Mouse (Mus musculus): ENCODE measurements around the gene Tmem251.

Tmem251 gene

DNA sequence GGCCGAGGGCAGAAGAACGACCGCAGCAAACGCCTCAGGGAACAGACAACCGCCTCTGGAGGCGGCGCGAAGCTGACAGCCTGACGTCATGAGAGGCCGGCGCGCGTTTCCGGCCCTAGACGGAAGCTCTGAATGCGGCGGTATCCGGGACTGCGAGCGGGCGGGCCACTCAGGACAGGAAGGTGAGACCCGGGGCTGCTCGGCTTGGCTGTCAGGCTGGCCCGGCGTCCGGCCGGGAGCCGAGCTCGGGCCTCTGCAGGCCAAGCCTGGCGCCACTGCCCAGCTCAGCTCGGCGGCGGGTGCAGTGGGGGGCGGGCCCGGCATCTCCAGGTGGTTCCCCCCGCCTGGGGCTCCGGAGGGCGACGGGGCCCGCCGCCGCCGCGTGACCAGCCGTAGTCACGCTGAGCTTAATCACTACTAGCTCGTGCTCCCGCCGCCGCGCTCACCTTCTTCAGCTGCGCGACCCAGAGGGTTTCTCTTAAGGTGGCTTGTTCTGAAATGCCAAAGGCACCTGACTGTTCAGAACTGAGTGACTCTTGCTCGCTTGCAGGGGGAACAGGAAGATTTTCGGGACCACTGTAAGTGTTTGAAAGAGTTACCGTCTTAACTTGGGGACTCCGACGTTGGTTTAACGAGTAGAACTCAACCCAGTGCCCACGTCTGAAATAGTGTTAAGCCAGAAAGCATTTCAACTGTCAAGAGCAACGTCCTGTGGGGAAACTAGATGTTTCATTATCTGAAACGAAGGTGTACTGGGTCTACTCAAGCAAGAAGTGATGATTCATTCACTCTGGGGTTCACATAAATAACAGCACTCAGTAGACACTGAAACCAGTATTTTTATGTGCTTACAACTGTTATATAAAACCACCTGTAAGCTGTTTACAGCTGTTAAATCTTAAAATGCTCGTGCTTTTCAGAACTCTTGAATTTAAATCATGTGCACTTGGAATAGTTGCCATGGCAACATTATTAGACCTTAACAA, at the start of gene Tmem251, which contains the start of gene Moap1:
Gene Tmem251, plus strand, starts transcription at position 174 of the 986 bp plus-strand sequence.
Gene Moap1, minus strand, starts transcription at position 73 of the 986 bp plus-strand sequence.
- peak; percentile 93 for DNase-seq

DNA sequence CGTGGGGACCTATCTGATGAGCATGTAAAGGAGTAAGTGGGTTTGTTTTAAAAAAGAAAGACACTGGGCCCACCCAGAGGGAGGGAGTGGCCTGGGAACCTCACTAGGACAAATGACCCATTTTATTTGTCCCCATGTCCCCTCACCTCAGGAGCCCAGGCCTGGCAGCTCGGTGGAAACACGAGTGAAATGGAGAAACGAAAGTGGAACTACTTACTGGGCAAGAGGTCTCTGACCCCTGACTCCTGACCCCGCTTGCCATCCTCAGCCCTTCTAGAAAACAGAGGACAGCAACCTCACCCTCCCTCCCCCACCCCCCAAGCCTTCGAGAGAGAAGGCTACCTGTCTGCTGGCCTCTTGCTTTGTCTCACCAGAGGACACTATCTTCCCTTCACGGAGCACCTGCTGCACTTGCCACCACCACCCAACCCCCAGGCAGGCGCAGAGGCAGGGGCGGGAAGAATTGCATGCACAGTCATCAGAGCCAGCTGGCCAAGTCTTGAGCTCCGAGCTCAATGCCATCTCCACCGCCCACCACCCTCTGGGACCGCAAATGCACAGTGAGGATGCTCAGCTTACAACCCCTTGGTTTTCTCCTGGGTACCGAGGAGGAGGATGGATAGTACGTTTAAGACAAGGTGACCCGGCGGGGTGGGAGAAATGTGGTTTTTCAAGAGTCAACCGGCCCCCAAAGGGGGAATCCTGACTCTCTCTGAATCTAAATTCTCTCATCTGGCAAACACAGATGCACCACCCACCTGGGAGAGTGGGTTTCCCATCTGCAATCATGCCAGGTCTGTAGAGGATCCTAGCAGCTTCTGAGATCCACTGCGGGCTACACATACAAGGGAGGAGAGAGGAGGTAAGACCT, 48.0 kb upstream of the Tmem251 start:
- DNase-seq: no peak

DNA sequence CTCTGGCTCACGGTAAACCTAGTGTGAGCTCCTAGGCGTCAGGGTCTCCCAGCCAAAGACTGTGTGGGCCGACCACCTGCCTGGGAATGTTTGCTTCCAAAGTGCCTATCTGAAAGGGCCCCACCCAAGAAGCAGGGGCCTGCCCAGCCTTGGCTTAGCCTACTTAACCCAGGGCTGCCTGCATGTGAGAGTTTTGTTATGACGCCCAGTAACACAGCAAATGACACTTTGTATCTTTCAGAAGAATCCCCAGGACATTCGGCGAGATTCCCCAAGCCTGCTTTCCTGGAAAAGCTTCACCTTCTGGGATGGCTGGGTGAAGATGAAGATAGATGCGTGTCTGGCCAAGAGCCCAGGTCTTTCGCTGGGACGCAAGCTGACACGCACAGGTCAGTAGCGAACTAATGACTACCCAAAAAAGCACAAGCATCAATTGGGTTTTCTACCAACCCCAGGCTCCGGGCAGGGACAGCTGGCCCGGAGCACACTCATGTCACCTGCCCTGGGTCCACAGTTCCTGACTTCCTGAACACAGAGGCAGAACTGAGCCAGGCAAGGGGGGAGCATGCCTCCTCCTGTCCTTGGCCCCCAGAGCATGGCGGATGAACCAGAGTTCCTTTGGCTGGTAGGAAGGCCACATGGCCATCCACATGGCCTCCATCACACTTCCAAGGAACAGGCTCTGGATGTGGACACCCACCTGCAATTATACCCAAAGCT, 46.8 kb upstream of the Tmem251 start:
- DNase-seq: no peak

DNA sequence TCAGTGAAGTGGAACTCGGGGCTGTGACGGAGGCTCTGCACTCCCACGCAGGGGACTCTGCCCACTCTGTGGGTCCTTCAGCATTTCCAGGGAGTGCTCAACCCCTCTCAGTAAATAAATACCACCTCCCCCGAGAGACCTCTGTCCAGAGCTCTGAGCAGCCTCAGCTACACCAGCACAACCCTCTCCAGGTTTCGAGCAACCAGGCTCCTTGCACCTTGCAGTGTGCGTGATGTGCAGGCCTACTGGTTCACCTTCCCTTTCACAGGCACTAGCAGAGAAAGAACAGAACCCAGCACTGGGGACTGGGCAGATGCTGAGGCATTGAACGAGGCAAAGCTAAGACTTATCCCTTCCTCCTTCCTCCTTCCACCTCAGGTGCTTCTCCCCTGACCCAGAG, 46.2 kb upstream of the Tmem251 start:
- no peak for DNase-seq

DNA sequence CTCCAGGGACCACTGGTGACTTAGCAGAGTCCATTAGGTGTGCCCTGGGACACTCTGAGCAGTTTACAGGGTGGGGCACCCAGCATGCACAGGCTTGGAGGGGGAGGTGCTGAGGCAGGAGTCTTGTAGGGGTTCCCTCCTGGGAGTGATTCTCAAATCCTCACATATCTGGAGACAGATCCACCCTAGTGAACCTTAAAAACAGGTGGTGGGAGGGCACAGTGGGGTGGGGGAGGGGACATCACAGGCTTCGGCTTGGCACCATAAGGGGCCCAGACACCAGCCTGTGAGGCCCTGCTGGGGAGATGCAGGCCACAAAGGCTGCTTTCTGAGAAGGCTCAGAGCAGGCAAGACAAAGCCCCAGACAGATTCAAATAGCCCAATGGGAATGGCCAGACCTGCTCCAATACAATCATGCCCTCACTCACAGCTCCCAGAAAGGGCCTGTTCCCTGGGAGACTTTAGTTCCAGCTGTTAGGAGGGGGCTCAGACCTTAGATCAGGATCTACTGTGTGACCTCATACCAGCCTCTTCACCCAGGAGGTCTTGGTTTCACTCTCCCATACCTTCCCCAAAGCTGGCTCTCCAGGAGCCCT, 45.4 kb upstream of the Tmem251 start:
- no peak for DNase-seq

DNA sequence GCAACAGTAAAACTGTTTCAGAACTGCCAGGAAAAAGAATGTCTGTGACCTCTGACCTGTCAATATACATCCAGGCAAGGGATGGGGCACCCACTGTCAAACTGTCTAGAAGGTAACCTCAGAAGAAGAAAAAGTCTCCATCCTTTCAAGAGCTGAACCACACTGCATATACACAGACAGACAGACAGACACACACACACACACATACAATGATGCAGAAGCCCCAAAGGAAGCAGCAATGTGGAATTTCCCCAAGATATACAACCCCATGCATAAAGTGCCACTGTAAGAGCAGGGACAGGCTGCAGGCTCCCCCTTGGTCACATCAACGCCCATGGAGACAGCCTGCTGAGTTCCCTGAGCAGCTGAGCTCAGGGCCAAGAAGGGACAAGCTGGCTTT, 44.4 kb upstream of the Tmem251 start:
- DNase-seq: no peak

DNA sequence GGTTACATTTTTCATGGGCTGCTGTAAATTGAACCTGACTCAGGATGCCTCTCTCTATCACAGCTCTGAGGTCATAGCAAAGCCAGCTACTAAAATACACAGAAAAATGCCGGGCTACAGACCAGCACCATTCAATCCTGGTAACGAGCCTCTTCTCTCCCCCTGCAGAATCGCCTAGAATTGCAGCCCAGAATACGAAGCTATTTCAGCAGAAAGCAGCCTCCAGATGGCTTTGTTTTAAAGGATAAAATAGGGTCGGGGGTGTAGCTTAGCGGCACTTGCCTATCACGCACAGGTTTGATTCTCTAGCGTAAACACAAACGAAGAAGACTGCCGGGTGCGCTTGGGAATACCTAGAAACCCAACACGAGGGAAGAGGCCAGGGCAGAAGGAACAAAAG, 43.1 kb upstream of the Tmem251 start:
- no peak for DNase-seq

DNA sequence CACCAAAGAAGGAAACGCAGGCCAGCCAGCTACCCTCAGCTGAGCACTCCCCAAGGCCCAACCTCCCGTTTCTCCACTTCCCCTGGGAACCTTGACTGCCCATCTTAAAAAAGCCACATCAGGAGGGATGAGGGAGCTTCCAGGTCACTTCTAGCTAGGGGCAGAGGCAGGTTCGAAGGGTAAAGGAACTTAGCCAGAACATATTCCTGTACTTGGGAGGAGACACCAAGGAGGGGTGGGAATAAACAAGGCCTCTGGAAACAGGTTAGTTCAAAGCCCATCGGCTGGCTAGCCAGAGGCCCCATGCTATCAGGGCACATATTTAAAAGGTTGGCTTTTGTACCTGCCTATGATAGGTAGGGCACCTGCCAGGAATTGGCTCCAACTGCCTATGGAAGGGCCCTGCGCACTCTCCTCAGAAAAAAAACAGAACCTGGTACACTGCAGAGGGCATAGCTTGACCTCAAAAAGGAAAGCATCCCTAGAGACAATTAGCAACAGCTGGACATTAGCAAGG, 41.8 kb upstream of the Tmem251 start:
- no peak for DNase-seq

DNA sequence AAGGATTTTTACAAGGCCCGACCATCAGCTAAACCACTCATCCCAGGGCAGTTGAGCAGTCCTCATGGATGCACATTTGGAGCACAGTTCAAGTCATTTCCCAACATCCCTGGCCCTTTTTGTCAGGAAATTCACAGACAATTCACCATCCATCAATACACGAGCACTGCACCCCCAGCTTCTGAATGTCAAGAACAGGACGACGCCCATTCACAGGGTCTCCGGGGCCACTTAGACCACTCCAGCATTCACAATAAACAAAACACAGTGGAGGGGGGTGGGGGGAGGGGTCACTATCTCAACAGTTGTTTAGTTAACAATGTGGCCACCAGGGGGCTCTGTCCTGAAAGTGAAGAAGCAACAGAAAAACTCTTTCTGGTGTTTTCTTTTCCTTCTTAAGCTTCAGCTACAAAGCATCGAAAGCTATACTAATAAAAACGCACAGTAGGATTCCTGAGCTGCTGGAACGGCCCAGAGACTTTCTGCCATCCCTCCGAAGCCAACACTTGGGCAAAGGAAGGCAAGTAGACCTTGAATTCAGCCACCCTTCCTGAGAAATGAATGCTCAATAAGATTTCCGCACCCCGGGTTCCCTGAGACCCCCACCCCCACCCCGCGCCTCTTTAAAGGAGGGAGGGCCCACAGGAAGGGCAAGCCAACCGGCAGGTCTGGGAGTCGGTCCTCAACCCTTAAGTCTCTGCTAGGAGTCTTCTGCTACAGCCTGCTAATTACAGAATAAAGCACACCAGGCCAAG, 41.0 kb upstream of the Tmem251 start:
- DNase-seq: peak; percentile 91

DNA sequence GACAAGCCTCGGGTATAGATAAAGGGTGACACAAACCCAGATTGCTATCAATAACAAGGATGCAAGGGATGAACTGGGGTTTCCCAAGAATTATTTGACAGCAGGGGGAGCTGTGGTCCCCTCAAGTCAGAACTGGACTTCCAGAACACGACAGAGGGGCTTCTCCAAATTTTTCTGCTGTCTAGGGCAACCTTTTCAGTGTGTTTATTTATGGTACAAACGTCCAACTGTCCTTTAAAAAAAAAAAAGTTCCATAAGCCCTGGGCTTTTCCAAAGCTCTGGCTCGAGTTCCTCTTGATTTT, 40.5 kb upstream of the Tmem251 start:
- peak; percentile 68 for DNase-seq

DNA sequence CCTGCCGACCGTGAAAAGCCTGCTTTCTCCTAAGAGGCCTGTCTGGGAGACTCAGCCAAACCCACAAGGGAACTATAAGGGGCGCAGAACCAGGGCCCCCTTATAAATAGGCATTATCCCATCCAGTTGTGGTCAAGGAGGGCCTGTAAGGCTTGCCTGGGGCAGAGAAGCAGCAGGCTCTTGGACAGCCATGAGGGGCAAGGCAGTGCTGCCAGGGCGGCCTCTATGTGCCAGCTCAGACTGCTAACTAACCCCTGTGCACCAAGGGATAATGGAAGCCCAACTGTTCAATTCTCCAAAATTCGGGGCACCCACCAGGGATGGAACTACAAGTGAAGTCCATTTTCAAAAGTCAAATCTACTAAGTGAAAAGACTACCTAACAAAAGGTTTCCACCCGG, 40.1 kb upstream of the Tmem251 start:
- DNase-seq: no peak

DNA sequence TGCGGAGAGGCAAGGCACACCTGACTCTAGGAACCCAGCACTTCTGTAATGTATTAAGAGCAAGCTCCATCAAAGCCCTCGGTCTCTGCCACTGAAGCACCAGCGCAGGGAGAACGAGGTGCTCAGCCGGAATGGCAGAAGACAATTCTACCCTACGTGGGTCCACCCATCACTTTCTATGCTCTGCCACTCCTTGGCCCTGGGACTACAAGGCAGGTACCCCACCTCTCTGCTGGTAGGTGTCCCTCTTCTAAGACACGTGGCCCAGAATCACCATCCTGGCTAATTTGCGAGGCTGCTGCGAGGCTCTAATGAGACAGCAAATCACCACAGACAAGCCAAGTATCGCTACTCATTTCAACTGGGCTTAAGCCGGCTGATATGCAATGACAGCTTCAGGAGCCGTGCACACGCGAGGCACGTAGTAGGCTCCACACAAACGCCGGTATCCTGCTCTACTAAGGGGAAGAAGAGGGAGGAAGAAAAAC, 39.6 kb upstream of the Tmem251 start:
- DNase-seq: no peak

DNA sequence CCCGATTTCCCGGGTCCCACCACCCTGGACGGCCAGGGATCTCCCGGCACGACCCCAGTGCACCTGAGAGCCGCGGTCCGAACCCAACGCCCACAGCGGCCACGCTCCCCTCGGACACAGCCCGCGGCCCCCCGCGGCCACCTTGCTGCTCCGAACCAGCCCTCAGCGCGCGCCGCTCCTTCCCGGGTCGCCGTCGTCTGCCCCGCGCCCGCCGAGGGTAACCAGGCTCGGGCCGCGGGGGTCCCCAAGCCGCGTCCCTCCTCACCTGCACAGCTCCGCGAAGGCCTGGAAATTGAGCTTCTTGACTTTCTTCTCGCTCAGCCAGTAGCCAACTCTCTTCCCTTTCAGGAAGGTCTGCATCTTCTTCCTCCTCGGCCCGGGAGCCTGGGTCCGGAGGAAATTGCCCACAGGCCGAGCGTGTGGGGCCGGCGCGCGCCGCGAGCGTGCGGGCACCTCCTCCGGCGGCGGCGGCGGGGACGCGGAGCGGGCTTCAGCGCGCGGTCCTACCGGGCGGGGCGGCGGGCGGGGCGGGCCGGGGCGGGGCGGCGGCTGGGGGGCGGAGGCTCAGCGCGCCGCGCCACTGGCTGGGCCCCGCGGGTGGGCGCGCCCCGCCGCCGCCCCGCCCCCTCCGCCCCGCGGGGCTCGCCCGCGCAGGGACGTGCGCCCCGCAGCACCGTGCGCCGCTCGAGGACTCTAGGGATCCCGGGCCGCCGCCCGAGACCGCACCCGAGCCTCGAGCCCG, 38.9 kb upstream of the Tmem251 start, which contains the start of gene Itpk1:
Gene Itpk1, minus strand, starts transcription at position 474 of the 742 bp plus-strand sequence.
- peak; percentile 47 for DNase-seq

DNA sequence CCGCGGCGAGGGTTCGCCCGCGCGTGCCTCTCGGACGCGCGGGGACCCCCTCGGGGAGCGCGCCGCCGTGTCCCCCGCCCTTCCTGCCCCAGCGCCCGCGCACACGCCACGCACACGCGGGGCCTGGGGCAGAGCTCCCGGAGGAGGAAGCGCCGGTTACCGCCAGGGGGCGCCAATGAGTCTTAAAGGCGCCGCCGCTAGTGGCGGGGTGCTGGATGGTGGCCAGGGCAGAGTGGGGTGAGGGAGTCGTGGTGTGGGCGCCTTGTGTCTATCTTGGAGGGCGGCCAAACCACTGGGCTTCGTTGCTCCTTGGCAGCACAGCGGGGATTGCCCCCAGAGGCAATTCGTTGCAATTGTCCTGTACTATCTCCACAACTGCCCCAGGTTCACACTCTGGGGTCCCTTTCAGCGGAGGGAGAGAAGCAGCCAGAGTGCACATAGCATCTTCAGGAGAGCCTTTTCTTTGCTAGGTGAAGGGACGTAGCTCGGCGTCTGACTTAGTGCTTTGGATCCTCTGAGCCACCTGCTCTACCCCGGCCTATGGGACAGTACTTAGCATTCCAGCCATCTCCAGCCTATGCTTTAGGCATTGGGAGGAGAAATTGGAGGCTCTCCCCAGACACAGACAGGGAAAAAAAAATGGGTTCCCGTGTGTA, 38.2 kb upstream of the Tmem251 start:
- DNase-seq: peak; percentile 92

DNA sequence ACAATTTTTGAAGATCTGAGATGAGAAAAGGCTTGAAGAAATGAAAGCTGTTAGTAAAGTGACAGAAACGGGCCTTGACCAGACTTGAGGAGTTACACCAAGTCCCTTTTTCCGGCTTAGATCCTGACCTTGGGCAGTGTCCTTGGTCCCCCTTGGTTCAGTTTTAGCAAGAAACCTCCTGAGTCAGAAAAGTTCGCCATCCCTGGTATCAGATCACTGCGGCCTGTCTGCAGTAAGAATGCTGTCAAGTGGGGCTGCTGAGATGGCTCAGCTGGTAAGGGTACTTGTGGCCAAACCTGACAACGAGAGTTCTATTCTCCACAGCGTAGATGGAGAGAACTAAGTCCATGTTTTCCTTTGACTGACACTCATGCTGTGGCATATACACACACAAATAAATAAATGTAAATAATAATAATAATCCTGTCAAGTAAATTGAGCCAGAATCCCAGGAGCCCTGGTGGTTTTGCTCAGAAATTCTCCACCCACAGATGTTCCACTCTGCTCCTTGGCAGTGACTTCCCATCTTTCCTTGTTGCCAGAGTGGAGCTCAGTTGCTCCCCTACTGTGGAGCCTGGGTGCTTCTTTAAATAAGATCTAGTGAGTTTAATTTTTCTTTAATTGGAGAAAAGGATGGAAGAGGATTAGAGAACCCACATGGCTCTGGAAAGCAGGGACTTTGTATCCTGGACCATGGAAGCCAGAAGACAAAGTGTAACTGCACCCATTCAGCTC, 37.5 kb upstream of the Tmem251 start:
- DNase-seq: no peak

DNA sequence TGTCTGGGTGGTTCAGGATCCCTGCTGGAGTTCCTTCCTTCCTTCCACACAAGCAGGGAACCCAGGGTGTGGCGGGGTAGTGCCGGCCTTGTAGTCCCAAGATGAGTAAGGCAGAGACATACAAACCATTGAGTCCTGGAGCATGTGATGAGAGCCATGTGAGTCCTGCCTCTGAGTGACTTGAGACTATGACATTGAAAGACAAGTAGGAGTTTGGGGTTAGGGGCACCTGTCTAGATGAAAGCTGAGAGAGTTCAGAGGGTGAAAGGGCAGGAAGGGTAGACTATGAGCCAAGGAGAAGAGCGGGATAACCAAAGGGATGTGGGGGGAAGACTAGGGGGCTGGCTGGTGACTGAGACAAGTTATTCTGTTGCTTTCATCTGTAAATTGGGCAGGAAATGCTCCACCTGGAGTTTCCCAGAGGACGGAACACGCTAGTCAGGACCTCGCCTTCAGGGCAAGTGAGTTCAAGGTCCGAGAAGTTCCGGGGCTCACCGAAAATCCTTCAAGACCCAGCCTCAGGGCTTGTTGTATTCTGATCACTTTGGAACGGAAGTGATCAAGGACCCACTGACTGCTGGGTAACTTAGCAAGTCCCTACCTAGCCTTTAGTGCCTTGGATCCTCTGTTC, 36.6 kb upstream of the Tmem251 start:
- DNase-seq: no peak

DNA sequence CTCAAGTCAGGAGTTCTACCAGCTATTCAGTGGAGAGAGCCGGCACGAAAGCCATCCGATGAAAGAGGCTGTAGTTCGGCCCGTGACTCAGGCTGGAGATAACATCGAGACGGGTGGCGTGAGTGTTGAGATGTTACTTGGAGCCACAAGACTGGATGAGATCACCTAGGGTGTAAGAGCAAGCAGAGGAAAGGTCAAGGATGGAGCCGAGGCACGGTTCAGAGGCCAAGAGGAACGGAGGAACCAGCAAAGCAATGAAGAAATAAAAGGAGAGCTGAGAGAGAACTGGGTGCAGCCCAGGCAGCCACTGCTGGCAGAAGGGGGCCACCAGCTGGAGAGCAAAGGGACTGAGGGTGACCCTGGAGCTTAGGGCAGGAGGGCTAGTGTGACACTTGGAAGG, 35.3 kb upstream of the Tmem251 start:
- no peak for DNase-seq

DNA sequence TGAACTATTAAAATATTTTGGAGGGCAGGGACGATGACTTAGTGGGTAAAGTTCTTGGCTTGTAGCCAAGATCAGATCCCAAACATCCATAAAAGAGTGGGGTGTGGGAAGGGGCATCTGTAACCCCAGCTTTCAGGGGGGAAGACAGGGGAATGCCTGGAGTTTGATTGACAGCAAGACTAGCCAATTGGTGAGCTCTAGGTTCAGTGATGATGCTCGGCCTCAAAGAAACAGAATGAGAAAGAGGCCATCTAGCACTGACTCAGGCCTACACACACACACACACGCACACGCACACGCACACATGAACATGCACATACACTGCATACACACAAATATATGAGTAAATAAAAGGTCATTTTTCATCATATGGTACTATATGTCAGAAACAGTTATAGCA, 33.7 kb upstream of the Tmem251 start:
- no peak for DNase-seq

DNA sequence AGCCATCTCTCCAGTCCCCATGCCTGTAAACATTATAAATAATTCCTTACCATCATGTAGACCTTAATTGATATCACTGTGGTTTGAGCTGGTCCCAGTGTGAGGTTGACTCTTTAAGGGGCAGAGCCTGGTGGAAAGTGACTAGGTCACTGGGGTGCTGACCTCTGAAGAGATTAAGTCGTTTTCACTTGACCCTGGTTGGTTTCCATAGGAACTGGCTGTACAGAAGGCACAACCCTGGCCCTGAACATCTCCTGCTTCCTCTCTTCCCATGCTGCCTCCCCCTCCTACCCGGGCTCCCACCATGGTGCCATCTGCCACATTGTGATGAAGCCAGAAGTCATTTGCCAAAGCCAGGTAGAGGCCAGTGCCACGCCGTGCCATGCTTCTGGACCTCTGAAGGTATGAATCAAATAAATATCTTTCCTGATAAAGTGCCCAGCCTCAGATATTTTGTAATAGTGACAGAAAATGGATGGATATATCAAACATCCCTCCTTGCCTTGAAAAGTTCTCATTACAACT, 32.6 kb upstream of the Tmem251 start:
- DNase-seq: no peak

Measured in lung, postnatal 10 days (tissue).